Mouse (Mus musculus): Measurements from ENCODE around the gene Soat2. TPM values are rescaled to one million over a fixed set of nuclear protein-coding genes. Genes with fewer than 3 reads are reported as not detected.
A peak's percentile ranks its signal among the peaks of the same experiment; 100 is the strongest.

Gene Soat2
- polyA plus RNA-seq, 1 experiment from 2014 or later: 6.0 TPM

DNA sequence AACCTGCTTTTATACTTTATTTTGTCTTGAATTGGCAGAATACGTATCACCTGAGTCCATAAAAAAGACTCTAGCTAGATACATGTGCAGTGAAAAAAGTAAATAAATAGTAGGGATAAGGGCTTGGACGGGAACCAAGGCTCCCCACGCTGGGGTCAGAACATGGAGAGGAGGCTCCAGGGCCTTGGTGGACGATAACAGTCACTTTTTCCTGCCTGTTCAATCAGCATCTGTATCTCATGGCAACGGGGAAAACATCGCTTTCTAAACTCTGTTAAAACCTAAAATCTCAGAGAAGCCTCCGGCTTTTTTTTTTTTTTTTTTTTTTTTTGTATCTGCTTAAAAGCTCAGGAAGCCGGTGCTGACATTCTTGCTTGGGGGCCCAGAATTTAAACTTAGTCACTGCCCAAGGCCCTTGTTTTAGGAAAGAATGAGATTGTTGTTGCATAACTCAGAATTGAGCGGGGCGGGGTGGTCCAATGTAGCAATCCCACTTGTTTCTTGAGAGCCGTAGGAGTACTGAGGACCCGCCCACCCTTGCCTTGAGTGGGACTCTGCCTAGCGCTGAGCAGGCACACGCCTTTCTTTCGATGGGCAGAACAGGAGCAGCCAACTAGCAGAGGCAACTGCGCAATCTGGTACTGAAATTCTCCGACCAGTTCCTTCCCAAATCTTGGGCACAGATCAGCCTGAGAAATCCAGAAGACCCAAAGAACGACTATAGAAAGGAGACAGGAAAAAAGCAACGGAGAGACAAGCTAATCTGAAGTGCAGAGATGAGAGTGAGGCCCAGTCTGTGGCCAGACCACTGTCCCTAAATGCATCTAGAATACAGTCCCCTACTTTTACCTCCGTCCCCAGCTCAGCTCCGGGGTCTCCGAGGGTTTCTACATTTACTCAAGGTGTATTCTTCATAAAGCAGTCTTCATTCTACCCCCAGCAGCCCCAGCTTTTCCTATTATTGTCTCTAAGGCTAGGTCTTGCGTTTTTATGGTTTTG is 7.1 kb upstream of the Soat2 start:
- no peak overlapping the region for H3K4me3 ChIP-seq (ENCODE audit: low read depth, low read length)
- DNase-seq (ENCODE audit: low spot score) (peak; percentile 53), ATAC-seq (ENCODE audit: low FRiP score, low TSS enrichment) (peak; percentile 56; the same call in 1 of the 2 replicates)
- no peaks in the 10 kb centered on the region for H3K36me3 ChIP-seq (ENCODE audit: control insufficient read depth, insufficient read depth, low read length)
- H3K27me3 ChIP-seq (ENCODE audit: control insufficient read depth, insufficient read depth, low read length): no peaks in the 10 kb centered on the region
- H3K4me1 ChIP-seq (replicated peaks; ENCODE audit: control insufficient read depth, insufficient read depth): peaks cover 4% of the 10 kb centered on the region; the same call in 1 of the 2 replicates
- 38% methylated on average over 23 of the region's 23 CpGs for WGBS
- H3K9me3 ChIP-seq (ENCODE audit: control insufficient read depth, low read length): no peaks in the 10 kb centered on the region
- no peak overlapping the region for H3K9ac ChIP-seq (ENCODE audit: low read length)
- TF ChIP-seq CTCF (IDR thresholded peaks at IDR 0.05; ENCODE audit: low read depth): no peak
- no peak for TF ChIP-seq EP300 (optimal IDR thresholded peaks at IDR 0.05)
- no peak overlapping the region for H3K4me2 ChIP-seq (replicated peaks; ENCODE audit: low read depth)
- 0 out of 2 replicates have a peak overlapping the region, but pooled peaks have one; percentile 24 for H3K27ac ChIP-seq (replicated peaks)

DNA sequence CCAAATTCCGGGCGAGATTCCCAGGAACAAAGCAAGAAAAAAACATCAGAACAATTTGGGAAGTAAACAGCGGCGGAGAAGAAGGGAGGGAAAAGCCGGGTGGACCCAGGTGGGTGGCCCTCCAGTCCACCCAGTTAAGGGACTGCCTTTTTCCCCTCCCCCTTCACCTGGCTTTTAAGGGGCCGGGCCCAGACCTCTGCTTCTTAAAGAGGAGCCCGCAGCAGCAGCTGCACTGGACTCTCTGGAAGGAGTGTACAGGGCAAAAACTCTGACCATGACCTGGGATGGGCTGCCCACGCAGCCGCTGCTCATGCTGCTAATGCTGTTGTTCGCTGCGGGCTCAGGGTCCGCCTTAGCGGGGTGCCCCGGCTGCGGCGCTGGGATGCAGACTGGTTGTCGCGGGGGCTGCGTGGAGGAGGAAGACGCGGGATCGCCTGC is 6.0 kb upstream of the Soat2 start, which contains the start of gene Igfbp6:
Gene Igfbp6 (plus strand): TSS at position 89 of the 438 bp plus-strand sequence.
- no peaks in the 10 kb centered on the region for H3K9me3 ChIP-seq (ENCODE audit: control insufficient read depth, low read length)
- peak within 1 kb of the TSS; percentile 19 for H3K4me3 ChIP-seq (ENCODE audit: low read depth, low read length)
- H3K9ac ChIP-seq (ENCODE audit: low read length): peak within 1 kb of the TSS; percentile 18; the same call in 1 of the 2 replicates
- peaks cover 4% of the 10 kb centered on the region; the same call in 1 of the 2 replicates for H3K4me1 ChIP-seq (replicated peaks; ENCODE audit: control insufficient read depth, insufficient read depth)
- H3K27me3 ChIP-seq (ENCODE audit: control insufficient read depth, insufficient read depth, low read length): no peaks in the 10 kb centered on the region
- H3K27ac ChIP-seq (replicated peaks): peak within 1 kb of the TSS; percentile 24; the same call in 1 of the 2 replicates
- TF ChIP-seq CTCF (IDR thresholded peaks at IDR 0.05; ENCODE audit: low read depth) (no peak), EP300 (optimal IDR thresholded peaks at IDR 0.05) (no peak)
- peak within 1 kb of the TSS; percentile 34 for H3K4me2 ChIP-seq (replicated peaks; ENCODE audit: low read depth)
- ATAC-seq (ENCODE audit: low FRiP score, low TSS enrichment): peak; percentile 21; the same call in 1 of the 2 replicates
- DNase-seq (ENCODE audit: low spot score): no peak
- whole genome bisulfite sequencing: 20% methylated on average over 22 of the region's 22 CpGs
- H3K36me3 ChIP-seq (ENCODE audit: control insufficient read depth, insufficient read depth, low read length): no peaks in the 10 kb centered on the region

DNA sequence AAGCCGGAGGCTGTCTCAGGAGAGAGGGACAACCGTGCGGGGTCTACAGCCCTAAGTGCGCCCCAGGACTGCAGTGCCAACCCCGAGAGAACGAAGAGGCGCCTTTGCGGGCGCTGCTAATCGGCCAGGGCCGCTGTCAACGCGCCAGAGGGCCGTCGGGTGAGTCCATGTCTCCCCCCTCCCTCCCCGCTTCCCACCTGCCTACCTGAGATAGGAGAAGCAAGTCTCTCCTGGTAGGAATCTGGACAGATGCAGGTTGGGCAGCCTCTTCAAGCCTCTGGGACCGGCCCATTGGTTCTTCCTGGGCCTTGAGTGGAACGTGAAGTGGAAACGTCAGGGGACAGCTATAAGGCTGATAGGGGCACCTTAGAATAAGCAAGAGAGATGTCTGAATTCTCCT is 5.6 kb upstream of the Soat2 start:
- TF ChIP-seq CTCF (IDR thresholded peaks at IDR 0.05; ENCODE audit: low read depth) (no peak), EP300 (optimal IDR thresholded peaks at IDR 0.05) (no peak)
- Histone ChIP-seq H3K4me3 (ENCODE audit: low read depth, low read length) (peak overlapping the region; percentile 19), H3K27me3 (ENCODE audit: control insufficient read depth, insufficient read depth, low read length) (no peaks in the 10 kb centered on the region), H3K27ac (replicated peaks) (peak overlapping the region; percentile 8; the same call in 1 of the 2 replicates), H3K36me3 (ENCODE audit: control insufficient read depth, insufficient read depth, low read length) (no peaks in the 10 kb centered on the region), H3K9ac (ENCODE audit: low read length) (0 out of 2 replicates have a peak overlapping the region, but pooled peaks have one; percentile 18), H3K4me2 (replicated peaks; ENCODE audit: low read depth) (peak overlapping the region; percentile 34), H3K4me1 (replicated peaks; ENCODE audit: control insufficient read depth, insufficient read depth) (peaks cover 4% of the 10 kb centered on the region; the same call in 1 of the 2 replicates), H3K9me3 (ENCODE audit: control insufficient read depth, low read length) (no peaks in the 10 kb centered on the region)
- WGBS: 25% methylated on average over 18 of the region's 19 CpGs
- ATAC-seq (ENCODE audit: low FRiP score, low TSS enrichment): no peak
- DNase-seq (ENCODE audit: low spot score): no peak

DNA sequence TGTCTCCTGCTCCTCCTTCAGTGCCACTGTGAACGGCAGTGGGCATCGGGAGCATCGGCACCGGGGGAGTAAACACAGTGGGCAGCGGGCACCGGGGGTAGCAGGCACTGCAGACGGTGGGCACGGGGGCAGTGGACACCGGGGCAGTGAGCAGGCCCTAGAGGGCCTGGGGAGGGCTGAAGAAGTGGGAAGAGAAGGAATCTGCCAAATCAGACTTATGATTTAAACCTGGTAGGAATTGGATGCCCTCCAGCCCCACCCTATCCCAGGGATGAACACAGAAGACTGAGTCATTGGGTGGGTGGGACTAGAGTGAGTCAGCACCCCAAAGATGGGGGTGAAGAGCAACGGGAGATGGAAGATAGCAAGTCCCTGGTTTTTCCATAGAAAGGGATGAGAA is 5.0 kb upstream of the Soat2 start:
- H3K4me3 ChIP-seq (ENCODE audit: low read depth, low read length): no peak overlapping the region; the same call in 1 of the 2 replicates
- H3K27me3 ChIP-seq (ENCODE audit: control insufficient read depth, insufficient read depth, low read length): no peaks in the 10 kb centered on the region
- ATAC-seq (ENCODE audit: low FRiP score, low TSS enrichment) (no peak), DNase-seq (ENCODE audit: low spot score) (no peak)
- H3K27ac ChIP-seq (replicated peaks): no peak overlapping the region
- no peak overlapping the region for H3K4me2 ChIP-seq (replicated peaks; ENCODE audit: low read depth)
- H3K4me1 ChIP-seq (replicated peaks; ENCODE audit: control insufficient read depth, insufficient read depth): peaks cover 4% of the 10 kb centered on the region; the same call in 1 of the 2 replicates
- H3K9ac ChIP-seq (ENCODE audit: low read length): no peak overlapping the region
- WGBS: 72% methylated on average over 10 of the region's 10 CpGs
- H3K36me3 ChIP-seq (ENCODE audit: control insufficient read depth, insufficient read depth, low read length): no peaks in the 10 kb centered on the region
- no peak for TF ChIP-seq CTCF (IDR thresholded peaks at IDR 0.05; ENCODE audit: low read depth)
- no peak for TF ChIP-seq EP300 (optimal IDR thresholded peaks at IDR 0.05)
- no peaks in the 10 kb centered on the region for H3K9me3 ChIP-seq (ENCODE audit: control insufficient read depth, low read length)

DNA sequence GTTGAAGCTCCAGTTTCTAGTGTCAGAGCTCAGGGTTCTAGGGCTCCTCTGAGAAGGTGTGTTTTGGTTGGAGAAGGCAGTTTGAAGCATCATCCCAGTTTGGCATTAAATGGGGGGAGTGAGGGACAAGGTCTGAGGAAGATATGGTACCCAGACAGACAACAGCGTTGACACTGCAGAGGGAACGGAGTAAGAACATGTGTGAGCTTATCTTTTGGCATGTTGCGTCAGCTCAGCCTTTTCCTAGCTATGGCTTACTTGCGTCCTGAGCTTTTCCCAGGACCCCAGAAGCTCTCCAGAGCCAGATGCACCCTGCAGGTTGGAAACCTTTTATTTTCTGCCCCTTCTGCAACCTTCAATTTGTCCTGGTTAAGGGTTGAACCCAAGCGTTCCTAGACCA is 4.2 kb upstream of the Soat2 start:
- DNase-seq (ENCODE audit: low spot score) (no peak), ATAC-seq (ENCODE audit: low FRiP score, low TSS enrichment) (no peak)
- Histone ChIP-seq H3K27me3 (ENCODE audit: control insufficient read depth, insufficient read depth, low read length) (no peaks in the 10 kb centered on the region), H3K9ac (ENCODE audit: low read length) (no peak overlapping the region), H3K36me3 (ENCODE audit: control insufficient read depth, insufficient read depth, low read length) (no peaks in the 10 kb centered on the region), H3K4me1 (replicated peaks; ENCODE audit: control insufficient read depth, insufficient read depth) (peaks cover 4% of the 10 kb centered on the region; the same call in 1 of the 2 replicates), H3K27ac (replicated peaks) (no peak overlapping the region), H3K9me3 (ENCODE audit: control insufficient read depth, low read length) (no peaks in the 10 kb centered on the region), H3K4me2 (replicated peaks; ENCODE audit: low read depth) (no peak overlapping the region), H3K4me3 (ENCODE audit: low read depth, low read length) (no peak overlapping the region)
- WGBS: 82% methylated on average over 5 of the region's 5 CpGs
- TF ChIP-seq EP300 (optimal IDR thresholded peaks at IDR 0.05): no peak
- no peak for TF ChIP-seq CTCF (IDR thresholded peaks at IDR 0.05; ENCODE audit: low read depth)

Measured in stomach, postnatal 0 days (tissue).